Mouse (Mus musculus) bone marrow macrophage, adult 2 months (primary cell): ENCODE measurements around the gene Rftn1. TPM values are rescaled to one million over a fixed set of nuclear protein-coding genes. Genes with fewer than 3 reads are reported as not detected.

ENCODE experiments used
- H3K27ac ChIP-seq: 2 replicates; pipeline ENCODE4 v1.5.1; 2012; ENCODE audit warnings: low read depth, low read length; ENCODE audit not compliant: insufficient read depth
- H3K4me1 ChIP-seq: 2 replicates; pipeline ENCODE4 v1.6.1; 2012; ENCODE audit warnings: low read length; ENCODE audit not compliant: control insufficient read depth, insufficient read depth
- H3K4me3 ChIP-seq: 2 replicates; pipeline ENCODE4 v1.5.1; 2012; ENCODE audit warnings: mild to moderate bottlenecking, low read length, moderate library complexity; ENCODE audit not compliant: insufficient read depth
- CTCF ChIP-seq: IDR thresholded peaks from 2 replicates; pipeline ENCODE4 v1.5.1; 2012; ENCODE audit warnings: low read depth, mild to moderate bottlenecking, low read length, moderate library complexity
- POLR2A ChIP-seq: IDR thresholded peaks from 2 replicates; pipeline ENCODE4 v1.6.1; 2012; ENCODE audit warnings: mild to moderate bottlenecking, low read depth, low read length, borderline replicate concordance
- polyA plus RNA-seq: library from polyadenylated mRNA; stranded (reverse); fragments of >200 nt; gene quantifications from 2 replicates; pipeline ENCODE4 v1.2.4, GENCODE M21; 2012; ENCODE audit not compliant: missing spikeins, insufficient read depth, insufficient read length

Rftn1 gene
- polyA plus RNA-seq, 1 experiment = 76.5 TPM

DNA sequence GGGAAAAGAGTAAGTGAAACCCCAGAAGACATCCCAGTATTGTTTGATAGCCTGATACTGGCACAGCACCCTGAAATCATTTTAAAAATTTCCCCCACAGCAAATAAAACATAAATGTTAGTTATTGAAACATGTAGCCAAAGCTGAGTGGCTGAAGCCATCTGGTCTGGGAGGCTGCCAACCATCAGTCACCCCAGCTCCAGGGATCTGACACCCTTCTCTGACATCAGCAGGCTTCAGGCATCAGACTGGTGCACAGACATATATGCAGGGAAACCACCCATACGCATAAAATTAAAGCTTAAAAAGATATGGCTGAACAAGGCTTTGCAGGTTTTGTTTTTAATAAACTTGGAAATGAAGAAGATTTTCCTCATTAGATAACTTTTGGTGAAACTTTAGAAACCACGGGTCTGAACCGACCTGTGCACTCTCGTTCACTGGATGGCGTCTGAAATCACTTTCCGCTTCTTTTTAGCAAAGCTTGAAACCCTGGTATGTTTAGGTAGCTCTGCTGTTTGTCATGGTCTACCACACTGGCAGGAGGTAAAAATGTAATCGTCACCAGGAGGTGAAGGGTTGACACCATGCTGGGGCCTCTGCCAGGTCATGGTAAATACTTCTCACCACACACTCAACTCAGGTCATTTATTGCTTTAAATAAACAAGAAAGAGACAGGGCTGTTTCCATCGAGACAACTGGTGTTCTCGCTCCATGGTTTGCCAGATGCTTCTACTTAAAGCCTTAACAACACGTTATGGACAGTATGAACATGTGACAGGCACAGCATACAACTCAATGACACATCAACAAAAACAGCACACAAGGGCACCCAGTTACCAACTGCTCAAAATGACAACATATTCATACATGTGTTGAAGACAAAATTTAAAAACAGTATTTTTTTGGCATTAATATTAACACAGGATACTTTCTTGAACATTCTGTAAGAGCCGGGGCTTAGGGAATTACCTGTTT lies 197.6 kb downstream of the Rftn1 start:
- peaks cover 11% of the 10 kb centered on the region for H3K4me1 ChIP-seq
- H3K4me3 ChIP-seq = no peak overlapping the region
- TF ChIP-seq POLR2A (no peak), CTCF (no peak)
- H3K27ac ChIP-seq = no peak overlapping the region

DNA sequence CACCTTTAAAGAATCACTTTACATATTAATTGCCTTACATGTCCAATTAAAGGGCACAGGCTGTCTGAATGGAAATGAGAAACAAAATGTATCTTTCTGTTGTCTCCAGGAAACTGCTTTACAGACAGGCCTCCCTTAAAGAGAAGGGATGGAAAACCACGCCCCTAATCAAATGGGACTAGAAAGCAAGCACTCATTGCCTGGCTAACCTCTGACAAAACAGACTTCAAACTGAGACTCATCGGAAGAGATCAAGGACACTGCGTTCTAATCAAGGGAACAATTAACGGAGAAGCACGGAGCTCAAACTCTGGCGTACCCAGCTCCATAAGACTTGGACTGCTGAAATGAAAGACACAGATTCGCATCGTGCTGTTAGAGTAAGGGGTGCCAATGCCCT lies 200.9 kb downstream of the Rftn1 start:
- TF ChIP-seq CTCF = no peak
- TF ChIP-seq POLR2A = no peak
- Histone ChIP-seq H3K27ac (no peak overlapping the region), H3K4me1 (no peaks in the 10 kb centered on the region), H3K4me3 (no peak overlapping the region)

DNA sequence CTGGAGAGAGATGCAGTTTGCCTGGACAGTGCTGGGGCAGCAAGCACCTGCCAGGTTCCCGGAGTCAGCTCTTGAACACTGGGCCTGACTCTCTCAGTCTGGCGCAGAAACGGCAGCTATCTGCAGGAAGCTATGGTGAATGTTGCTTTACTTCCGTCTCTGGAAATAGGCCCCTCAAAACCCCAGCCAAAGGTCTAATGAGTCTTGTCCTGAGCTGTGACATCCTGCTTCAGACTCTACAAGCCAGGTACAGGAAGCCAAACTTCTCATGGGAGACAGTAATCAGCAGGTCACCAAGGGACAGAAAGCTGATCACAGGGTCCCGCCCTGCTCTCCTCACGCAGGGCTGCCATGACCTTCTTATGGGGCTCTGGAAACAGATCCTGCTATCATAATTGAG lies 203.4 kb downstream of the Rftn1 start:
- H3K4me1 ChIP-seq = peaks cover 9% of the 10 kb centered on the region
- H3K4me3 ChIP-seq = no peak overlapping the region
- no peak overlapping the region for H3K27ac ChIP-seq
- TF ChIP-seq CTCF (no peak), POLR2A (no peak)

DNA sequence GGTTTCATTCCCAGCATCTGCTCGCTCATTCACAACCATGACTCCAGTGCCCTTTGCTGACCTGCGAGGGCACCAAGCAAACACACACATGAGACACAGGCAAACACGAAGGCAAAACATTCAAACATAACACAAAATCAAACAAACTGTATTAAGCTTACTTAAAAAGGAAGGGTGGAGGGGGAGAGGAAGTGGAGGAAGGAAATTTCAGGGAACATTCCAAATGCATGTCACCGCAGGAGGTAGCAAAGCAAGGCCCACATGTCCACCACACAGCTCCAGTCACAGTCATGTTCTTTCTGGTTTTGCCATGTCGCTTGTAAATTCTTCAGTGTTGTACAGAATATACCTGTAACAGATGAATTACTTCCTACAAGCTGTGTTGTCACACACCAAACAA lies 207.0 kb downstream of the Rftn1 start:
- Histone ChIP-seq H3K4me1 (peaks cover 9% of the 10 kb centered on the region), H3K4me3 (no peak overlapping the region), H3K27ac (no peak overlapping the region)
- TF ChIP-seq CTCF = no peak
- no peak for TF ChIP-seq POLR2A

DNA sequence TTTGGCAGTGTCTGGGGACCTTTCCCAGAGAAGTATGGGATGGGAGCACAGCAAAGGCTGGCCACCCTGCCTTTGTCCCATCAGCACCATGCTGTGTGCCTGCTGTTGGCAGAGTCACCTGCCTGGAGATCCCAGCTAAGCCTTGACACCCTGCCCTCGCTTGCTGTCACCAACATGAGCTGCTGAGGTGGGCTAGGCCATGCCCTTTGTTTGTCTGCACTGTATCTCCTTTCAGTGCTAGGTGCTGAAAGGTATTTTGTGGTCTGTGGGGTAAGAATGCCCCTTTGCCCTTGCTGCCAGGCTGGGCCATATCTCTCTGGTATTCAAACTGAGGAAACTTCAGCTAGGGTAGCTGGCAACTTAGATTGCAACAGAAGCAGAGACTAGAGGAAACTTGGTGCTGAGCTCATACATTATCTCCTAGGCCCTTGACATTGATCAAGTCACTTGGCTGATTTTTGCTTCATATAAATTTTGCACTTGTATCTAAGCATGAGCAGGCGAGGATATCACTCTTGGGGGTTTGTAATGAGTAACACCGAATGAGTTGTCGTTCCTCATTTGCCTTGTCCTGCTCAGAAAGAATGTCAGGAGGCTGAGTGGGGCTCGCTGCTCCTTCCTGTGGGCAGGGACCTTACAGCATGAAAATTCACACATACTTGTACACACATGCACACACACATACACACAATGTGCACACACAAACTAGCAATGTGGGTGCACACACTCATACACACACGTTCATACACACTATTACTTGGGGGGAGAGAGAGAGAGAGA lies 207.7 kb downstream of the Rftn1 start:
- TF ChIP-seq CTCF (no peak), POLR2A (no peak)
- Histone ChIP-seq H3K4me3 (no peak overlapping the region), H3K4me1 (peaks cover 9% of the 10 kb centered on the region), H3K27ac (no peak overlapping the region)

DNA sequence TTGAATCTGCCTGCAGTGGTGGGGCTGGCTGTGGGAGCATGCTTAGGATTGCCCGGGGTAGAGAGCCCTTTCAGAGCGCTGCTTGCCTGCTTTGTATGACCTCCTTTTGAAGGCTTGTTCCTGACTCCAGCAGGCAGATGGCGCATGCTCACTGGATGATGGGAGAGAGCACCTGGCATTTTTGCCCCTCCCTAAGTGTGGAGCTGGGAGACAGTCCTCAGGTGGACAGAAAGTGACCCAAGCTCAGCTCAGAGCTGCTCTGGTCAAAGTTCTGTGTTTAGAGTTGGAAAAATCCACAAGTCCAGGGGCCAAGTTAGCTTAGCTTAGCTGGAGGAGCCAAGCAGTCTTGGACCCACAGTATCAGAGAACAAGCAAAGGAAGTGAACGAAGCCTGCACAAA lies 208.9 kb downstream of the Rftn1 start:
- Histone ChIP-seq H3K4me1 (peaks cover 9% of the 10 kb centered on the region), H3K4me3 (no peak overlapping the region), H3K27ac (no peak overlapping the region)
- no peak for TF ChIP-seq CTCF
- no peak for TF ChIP-seq POLR2A

DNA sequence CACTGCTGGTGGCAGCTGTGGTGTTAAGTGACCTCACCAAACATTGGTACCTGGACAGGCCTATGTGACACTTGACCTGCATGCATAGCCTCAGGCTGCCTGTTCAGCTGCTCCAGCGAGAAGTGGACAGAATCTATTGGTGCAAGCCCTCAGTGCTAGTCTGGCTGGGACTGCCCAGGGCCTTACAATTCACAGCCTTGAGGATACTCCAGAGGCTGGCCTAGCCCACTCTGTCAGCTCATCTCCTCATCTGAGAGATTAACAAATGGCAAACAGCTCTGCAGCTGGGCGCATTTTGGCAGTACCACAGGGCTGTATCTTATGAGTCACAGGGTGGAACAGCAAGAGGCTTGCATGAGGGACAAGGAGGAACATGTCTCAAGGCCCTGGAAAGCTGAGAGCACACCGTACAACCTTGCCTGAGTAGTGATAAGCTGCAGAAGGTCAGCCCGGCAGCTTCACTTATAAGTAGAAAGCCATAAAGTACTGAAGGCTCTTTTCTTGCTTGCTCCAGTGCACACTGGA lies 210.7 kb downstream of the Rftn1 start:
- Histone ChIP-seq H3K27ac (no peak overlapping the region), H3K4me3 (no peak overlapping the region), H3K4me1 (peaks cover 9% of the 10 kb centered on the region)
- TF ChIP-seq POLR2A (no peak), CTCF (no peak)

DNA sequence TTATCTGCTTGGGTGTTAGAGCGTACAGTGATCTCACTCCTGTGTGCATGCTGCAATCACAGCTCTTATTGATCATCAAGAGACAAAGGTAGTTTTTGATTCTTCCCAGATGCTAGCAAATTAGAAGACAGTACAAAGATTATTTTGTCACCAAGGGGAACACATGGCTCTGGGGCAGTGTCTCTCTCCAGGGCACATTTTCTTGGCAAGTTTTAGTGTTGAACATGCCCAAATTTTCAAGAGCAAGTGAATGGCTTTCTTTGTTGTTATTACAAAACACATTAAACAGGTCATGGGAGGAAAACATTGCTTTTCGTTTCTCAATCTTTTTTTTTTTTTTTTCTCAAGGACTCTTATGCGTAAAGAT lies 213.1 kb downstream of the Rftn1 start:
- Histone ChIP-seq H3K4me3 (no peak overlapping the region), H3K27ac (no peak overlapping the region), H3K4me1 (no peaks in the 10 kb centered on the region)
- TF ChIP-seq POLR2A = no peak

DNA sequence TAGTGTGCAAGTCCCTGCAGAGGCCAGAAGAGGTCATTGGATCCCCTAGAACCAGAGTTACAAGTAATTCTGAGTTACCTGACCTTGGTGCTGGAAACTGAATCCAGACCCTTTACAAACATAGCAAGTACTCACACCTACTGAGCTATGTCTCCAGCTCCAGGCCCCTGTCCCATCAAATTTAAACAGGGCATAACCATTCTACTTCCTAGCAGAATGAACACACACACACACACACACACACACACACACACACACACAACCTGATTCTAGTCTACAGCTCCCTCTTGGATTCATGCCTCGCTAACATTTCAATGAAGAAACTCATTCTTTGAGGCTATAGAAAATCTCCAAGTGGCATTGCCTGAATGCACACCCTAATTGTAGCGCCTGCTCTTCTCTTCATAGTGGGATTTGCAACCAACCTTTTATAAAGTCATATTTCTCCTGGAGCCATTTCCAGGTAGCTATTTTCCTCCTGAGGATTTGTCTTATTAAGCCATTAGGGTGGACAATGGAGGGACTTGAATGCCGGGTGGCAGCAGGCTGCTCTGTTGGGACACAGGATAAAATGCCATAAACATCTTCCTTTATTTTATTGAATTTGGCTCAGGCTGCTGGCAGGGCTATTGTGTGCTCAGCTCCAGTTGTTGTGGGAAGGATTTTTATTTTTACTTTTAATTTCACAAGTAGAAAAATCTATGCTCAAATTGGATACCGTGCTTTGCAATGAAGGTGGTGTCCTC lies 213.6 kb downstream of the Rftn1 start:
- no peak overlapping the region for H3K4me3 ChIP-seq
- TF ChIP-seq CTCF (no peak), POLR2A (no peak)
- H3K4me1 ChIP-seq = no peaks in the 10 kb centered on the region
- no peak overlapping the region for H3K27ac ChIP-seq
